Mouse (Mus musculus) activated CD4-positive, CD25-positive, alpha-beta regulatory T cell, adult 4 months (primary cell): Measurements from ENCODE around the gene Sult6b1. TPM values are rescaled to one million over a fixed set of nuclear protein-coding genes. Genes with fewer than 3 reads are reported as not detected.

Experiments used
- ATAC-seq: one replicate; pipeline ENCODE4 v1.8.0; 2017
- polyA plus RNA-seq, 2 experiments: library from polyadenylated mRNA; unstranded; fragments of 100-300 nt; shearing (Covaris generic); gene quantifications; one replicate each; pipeline ENCODE4 v1.2.1; 2017

Gene Sult6b1
- polyA plus RNA-seq, 2 experiments from 2014 or later, result 0.68 to 1.4 TPM

DNA sequence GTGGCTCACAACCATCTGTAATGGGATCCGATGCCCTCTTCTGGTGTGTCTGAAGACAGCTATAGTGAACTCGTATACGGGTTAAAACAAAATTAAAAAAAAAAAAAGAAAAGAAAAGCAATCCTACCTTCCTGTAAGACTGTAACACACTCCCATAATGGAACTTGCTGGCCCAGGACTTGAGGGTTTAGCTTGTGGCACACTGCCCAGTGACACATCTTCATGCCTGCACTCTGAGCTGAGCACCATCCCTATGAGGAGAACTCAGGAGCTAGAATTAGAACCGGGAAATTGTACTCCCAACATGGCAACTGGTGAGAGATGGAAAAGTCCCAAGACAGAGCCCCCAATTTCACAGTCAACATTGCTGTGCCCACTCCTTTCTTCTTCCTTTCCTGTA is 23.5 kb downstream of the Sult6b1 start:
- no peak for ATAC-seq

DNA sequence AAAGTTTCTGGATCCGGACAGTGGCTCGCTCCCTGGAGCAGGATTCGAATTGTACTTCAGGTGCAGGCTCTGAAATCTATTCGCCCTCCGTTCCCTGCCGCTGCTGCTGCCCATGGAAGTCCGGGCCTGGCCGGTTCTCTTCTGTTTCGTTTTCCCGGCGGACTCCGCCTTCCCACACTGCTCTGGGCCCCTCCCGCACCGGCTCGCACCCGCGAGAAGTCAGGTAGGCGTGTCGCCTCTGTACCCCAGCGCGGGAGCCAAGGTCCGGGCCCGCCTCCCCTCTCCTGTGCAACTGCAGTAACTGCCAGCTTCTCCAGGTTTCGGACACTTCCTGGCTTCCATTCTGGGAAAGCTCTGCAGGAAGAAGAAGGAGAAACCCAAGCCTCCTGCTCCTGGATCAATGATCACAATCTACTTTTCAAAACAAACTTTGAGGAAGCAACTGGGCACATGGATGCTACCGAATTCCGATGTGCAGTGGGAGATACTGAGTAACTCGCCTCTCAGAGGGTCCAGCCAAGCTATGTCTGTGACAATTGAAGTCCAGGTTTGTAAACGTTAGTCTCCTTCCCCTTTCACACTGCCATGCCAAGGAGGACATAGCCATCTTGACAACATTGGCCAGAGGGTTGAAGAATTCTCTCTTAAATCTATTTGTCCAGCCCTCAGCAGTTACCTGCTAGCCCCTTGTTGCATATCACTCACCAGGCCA is 24.2 kb downstream of the Sult6b1 start, which contains the start of gene Eif2ak2:
Gene Eif2ak2, minus strand, starts transcription at position 173 of the 712 bp plus-strand sequence.
- ATAC-seq, result peak; percentile 84

DNA sequence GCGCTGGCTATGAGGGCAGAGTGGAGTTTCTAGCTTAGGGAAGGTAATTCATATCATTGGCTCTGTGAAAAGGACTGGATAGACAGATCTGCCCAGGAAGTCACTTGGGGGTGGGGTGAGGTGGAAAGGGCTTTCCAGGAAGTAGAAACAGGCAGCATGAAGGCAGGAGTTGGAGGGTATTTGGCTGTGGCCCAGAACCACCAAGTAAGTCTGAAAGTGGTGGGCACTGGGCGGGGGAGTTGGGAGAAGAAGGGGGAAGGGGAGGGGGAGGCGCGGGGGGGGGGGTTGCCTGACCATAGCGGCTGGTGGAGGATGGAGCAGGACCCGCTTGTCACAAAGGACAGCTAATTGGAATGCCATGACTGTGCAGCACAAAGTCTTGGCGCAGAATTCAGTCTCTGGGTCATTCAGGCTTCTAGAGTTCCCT is 24.9 kb downstream of the Sult6b1 start:
- ATAC-seq, result peak; percentile 59

DNA sequence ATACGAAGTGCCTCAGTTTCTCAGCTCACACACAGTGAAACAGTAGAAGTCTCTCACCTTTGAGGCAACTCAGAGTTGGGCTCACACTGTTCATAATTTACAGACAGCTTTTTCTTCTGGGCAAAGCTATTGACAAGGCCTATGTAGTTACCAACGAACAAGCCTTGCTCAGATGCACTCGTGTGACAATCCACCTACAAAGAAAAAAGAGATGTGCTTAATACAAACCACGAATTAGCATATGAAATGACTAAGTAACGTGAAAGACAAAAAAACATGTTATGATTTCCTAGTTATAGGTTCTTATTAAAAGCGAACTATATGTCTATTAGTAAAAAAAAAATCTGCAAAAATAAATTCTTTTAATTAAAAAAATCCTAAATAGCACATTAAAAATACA is 32.9 kb downstream of the Sult6b1 start:
- peak; percentile 43 for ATAC-seq

DNA sequence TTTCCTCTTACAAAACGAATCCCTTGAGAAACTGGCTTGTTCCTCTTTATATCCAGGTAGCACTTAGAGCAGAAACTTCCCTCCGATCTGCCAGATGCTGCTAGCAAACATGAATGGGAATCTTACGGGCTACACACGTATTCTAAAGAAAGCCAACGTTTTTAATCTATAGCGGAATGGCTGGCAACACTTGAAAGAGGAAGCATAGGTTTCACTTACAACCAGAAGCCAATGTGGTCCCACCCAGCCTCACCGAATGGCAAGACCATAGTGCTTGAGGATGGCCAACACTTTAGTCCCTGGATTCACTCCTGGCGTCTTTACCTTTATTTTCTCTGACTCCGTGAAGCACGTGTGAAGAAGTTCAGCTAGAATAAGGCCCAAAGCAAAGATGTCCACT is 50.5 kb downstream of the Sult6b1 start:
- ATAC-seq, result no peak

DNA sequence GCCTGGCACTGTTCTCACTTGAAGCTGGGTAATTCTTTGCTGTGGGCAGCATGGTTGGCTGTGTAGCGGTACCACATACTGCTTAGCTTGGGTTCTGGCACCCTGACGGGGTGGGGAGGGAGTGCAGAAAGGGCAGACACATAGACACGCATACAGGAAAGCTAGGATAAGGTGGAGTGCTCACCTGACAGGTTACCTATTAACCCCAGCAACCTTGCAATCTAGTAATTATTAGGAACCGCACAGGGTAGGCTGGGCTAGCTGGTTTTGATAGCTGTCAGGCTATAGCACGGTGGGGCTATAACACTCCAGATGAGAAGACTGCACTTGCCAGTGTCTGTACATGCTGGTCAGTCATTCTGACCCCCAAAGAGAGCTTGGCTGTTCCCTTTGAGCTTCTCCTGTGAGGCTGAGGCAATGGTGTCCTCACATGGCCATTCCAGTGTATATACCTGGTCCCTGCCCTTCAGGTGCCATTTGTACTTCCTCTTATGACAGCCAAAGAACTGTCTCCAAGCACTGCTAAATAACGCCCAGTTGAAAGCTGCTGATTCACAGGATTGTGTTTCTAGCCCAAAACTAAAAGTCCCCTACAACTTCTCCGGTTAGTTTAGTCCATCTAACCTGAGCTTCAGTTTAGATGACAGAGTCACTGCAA is 64.4 kb downstream of the Sult6b1 start:
- no peak for ATAC-seq

DNA sequence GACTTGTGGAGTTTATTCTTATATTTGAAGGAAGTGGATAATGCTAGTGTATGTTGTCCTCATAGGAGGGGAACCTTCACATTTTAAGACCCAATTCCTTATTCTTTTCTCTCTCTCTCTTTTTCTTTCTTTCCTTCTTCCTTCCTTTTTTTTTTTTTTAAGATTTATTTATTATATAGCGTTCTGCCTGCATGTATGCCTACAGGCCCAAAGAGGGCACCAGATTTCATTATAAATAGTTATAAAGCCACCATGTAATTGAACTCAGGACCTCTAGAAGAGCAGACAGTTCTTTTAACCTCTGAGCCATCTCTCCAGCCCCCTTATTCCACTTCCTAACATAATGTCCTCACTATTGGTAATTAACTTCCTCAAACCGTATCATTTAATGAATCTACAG is 70.7 kb downstream of the Sult6b1 start:
- no peak for ATAC-seq

DNA sequence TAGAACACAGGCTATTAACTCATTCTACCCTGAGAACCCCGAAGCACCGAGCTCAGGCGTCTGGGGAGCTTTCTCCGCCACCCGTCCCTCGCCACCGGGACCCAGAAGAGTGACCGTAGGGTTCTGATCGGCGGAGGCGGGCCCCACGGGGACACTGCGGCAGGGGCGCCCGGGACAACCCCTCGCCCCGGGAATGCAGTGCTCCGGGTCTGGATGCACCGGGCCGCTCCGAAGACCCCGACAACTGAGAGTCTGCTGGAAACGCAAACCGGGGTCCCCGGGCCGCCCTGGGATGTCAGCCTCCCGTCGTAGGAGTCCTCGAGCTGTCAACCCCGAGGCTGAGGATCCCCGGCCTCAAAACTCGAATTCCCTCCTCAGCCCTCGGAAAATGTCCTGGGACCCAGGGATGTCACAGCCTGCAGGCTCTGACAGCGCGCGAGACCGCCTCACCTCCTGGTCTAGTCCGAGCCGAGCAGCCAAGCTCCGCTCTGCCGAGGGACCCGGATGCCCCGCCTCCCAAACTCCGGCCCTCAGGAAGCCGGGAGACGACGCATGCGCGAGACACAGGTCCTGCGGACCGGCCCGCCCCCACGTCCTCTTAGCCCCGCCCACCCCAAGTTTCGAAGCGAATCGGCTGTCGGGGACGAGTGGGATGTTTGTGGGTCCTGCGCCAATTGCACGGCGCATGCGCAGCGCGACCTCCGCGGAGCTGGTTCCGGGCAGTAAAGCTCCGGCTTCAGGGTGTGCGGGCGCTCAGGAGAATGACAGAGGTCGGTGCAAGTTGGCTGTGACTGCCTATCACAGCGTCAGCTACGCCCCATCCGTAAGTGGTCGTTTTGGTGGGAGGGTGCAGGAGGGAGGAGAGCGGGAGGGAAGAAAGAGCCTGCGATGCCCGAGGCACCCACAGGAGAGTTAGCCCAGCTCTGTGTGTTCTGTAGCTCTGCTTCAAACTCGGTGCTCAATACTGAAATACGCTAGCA is 71.6 kb downstream of the Sult6b1 start, which contains the start of the genes Heatr5b and Gpatch11:
Gene Heatr5b, minus strand, starts transcription at position 509 of the 980 bp plus-strand sequence.
Gene Gpatch11, plus strand, starts transcription at position 712 of the 980 bp plus-strand sequence.
- ATAC-seq, result peak; percentile 88

Other genes with a start within 250 kb of the Sult6b1 start
- gene Strn, start 169.8 kb downstream of the Sult6b1 start, polyA plus RNA-seq, result 1 to 10 TPM; 8.3 to 8.8 TPM
- gene Heatr5b, start 71.6 kb downstream of the Sult6b1 start, polyA plus RNA-seq, result 1 to 10 TPM; 8.7 to 10.0 TPM
- 100 to 1,000 TPM in 1 of 2 experiments, 10 to 100 TPM in 1; 77.1 to 109 TPM for gene Gpatch11, start 71.4 kb downstream of the Sult6b1 start, polyA plus RNA-seq
- gene Eif2ak2, start 24.4 kb downstream of the Sult6b1 start, polyA plus RNA-seq, result 10 to 100 TPM; 23.5 to 37.7 TPM
- 10 to 100 TPM; 82.0 to 84.0 TPM for gene Cebpzos, start 9.5 kb upstream of the Sult6b1 start, polyA plus RNA-seq
- gene Cebpz, start 30.1 kb upstream of the Sult6b1 start, polyA plus RNA-seq, result 10 to 100 TPM; 49.7 to 74.8 TPM
- 10 to 100 TPM; 58.3 to 60.6 TPM for gene Ndufaf7, start 30.1 kb upstream of the Sult6b1 start, polyA plus RNA-seq
- gene Prkd3, start 113.8 kb upstream of the Sult6b1 start, polyA plus RNA-seq, result 1 to 10 TPM; 5.7 to 8.2 TPM
- gene Qpct, start 144.9 kb upstream of the Sult6b1 start, polyA plus RNA-seq, result 1 to 10 TPM; 2.1 to 3.7 TPM